Mouse (Mus musculus) left cerebral cortex, adult 6 months (tissue): Measurements from ENCODE around the gene Phkg1. TPM values are rescaled to one million over a fixed set of nuclear protein-coding genes. Genes with fewer than 3 reads are reported as not detected.

Experiments
- long read RNA-seq, 2 experiments: library from polyadenylated mRNA; unstranded; transcript quantifications; one replicate each; pipeline ENCODE4 v2.0.0; 2019 to 2020
- polyA plus RNA-seq: library from polyadenylated mRNA; unstranded; fragments of <200 nt; fragmentation: Nextera tagmentation; gene quantifications from 2 replicates; pipeline ENCODE4 v1.2.3, GENCODE M21; 2021

Phkg1 gene
- polyA plus RNA-seq, result 7.8 and 12.4 TPM in 2 replicates
- long read RNA-seq, experiment 1, transcript Phkg1-201 (10 exons, 2,374 nt), result major isoform, 33 of 51 reads
- long read RNA-seq, experiment 1, partial matches to known transcripts, result 7 of 51 reads
- long read RNA-seq, experiment 1, other reads (novel, unspliced or antisense), result 8 of 51 reads
- long read RNA-seq, experiment 2, transcript Phkg1-201 (10 exons, 2,374 nt), result major isoform, 6 of 12 reads
- long read RNA-seq, experiment 2, partial matches to known transcripts, result 1 of 12 reads
- long read RNA-seq, experiment 2, other reads (novel, unspliced or antisense), result 5 of 12 reads

GRCm38 (mm10) chr5:129898449-129898848, at the start of gene Phkg1:
Phkg1 (minus strand) TSS chr5:129898549.

DNA sequence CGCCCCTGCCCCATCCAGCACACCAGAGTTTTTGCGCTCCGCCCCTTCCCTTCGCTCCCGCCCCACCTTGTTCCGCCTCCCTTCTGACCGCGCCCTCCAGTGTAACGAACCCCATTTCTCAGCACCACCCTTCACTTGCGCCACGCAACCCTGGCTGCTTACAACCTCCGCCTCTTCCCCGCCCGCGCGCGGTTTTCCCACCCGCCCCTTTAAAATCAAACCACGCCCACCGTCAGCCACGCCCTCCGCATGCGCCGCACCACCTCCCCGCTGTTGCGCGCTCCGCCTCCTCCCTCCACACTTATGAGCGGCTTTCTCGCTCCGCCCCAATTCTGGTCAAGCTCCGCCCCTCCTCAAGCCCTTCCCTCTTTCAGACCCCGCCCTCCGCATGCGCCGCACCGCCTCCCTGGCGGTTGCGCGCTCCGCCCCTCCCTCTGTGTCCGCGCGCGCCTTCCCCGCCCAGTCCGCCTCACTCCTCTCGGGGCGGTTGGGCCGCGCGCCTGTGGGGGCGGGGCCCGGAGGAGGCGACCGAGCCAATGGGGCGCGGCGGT, 43.2 kb upstream of the Phkg1 start, which contains the start of gene Vkorc1l1:
TSS of gene Vkorc1l1 (plus strand) at position 476 of the 551 bp plus-strand sequence.

DNA sequence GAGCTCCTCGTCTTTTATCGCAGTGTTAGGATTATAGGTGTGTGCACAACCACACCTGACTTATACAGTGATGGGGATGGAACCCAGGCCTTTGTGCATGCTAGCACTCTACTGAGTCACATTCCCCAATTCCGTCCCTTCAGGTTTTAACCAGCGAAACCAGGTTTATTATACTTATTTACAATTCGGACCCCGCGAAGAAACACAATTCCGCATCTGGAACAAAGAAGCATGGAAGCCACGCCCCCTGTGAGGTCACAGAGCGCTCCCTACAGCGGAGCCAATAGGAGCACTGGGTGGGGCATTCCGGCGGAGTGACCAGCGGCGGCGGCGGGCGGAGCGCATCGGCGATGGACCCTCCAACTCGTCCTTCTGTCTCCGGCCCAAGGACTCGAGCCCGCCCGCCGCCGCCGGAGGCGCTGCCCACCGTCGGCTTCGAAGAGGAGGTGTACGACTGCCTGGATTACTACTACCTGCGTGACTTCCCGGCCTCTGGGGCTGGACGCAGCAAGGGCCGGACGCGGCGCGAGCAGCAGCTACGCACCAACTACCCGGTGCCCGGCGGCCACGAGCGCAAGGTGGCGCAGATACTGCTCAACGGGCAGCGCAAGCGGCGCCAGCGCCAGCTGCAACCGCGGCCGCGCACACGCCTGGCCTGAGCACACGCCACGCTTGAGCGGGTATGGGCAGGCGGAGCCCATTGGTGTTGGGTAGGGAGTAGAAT, 10.1 kb upstream of the Phkg1 start, which contains the start of gene Nupr1l:
TSS of gene Nupr1l (plus strand) at position 299 of the 724 bp plus-strand sequence.

GRCm38 (mm10) chr5:129895198-129896088, 2.9 kb downstream of the Phkg1 start, which contains the start of gene Zbed5:
Zbed5 (plus strand) TSS chr5:129895723.

DNA sequence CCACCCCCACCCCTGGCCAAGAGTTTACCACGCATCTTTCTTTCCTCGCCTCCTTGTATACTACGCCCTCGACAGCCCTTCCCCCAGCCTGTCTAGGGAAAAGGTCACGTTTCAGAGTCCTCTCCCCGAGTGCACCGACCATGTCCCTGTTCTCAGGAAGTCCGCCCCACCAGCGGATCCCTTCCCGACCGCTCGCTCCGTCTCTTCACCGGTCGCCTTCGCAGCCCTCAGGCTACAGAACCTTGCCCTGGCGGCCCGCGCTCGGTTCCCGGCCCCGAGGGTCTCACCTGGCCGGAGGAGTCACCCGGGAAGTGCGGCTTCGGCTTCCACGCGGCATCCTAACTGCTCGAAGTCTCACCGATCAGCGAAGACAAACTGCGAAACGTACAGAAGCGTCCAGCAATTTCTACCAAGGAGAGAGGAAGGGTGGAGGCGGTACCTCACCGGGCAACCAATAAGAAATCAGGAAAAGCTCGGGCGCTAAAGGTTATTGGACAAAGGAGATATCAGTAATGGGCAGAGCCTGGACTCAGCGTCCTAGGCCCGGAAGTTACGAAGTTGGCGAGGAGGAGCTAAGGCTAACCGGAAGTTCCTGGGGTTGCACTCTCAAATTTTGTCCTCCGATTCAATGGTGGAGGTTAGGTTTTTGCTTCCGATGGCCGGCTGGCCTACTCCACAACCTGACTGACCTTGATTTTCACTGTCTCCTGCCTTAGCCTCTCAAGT, 11.3 kb downstream of the Phkg1 start, which contains the start of gene Chchd2:
TSS of gene Chchd2 (minus strand) at position 560 of the 726 bp plus-strand sequence.

GRCm38 (mm10) chr5:129846752-129847557, 51.4 kb downstream of the Phkg1 start, which contains the start of gene Sumf2:
Sumf2 (plus strand) TSS chr5:129846986.

Other genes with a start within 250 kb of the Phkg1 start
- gene Zfp11, start 228.4 kb downstream of the Phkg1 start, polyA plus RNA-seq, result 2.4 and 3.2 TPM in 2 replicates
- gene Sept14, start 190.0 kb downstream of the Phkg1 start, polyA plus RNA-seq, result not detected in 2 replicates
- gene Mrps17, start 183.1 kb downstream of the Phkg1 start, polyA plus RNA-seq, result 204 and 231 TPM in 2 replicates
- 131 and 208 TPM in 2 replicates for gene Nipsnap2, start 173.5 kb downstream of the Phkg1 start, polyA plus RNA-seq
- gene Psph, start 111.1 kb downstream of the Phkg1 start, polyA plus RNA-seq, result 45.5 and 53.7 TPM in 2 replicates
- gene Sumf2, start 51.6 kb downstream of the Phkg1 start, polyA plus RNA-seq, result 16.8 and 18.7 TPM in 2 replicates
- gene Chchd2, start 11.1 kb downstream of the Phkg1 start, polyA plus RNA-seq, result 1,881 and 1,919 TPM in 2 replicates
- 7.2 and 7.8 TPM in 2 replicates for gene Zbed5, start 2.8 kb downstream of the Phkg1 start, polyA plus RNA-seq
- gene Nupr1l, start 10.0 kb upstream of the Phkg1 start, polyA plus RNA-seq, result 3.8 and 5.2 TPM in 2 replicates
- 8.3 and 8.5 TPM in 2 replicates for gene Vkorc1l1, start 43.4 kb upstream of the Phkg1 start, polyA plus RNA-seq
- gene Gusb, start 104.5 kb upstream of the Phkg1 start, polyA plus RNA-seq, result 16.6 and 24.2 TPM in 2 replicates
- 11.8 and 21.4 TPM in 2 replicates for gene Asl, start 130.7 kb upstream of the Phkg1 start, polyA plus RNA-seq
- 39.5 and 49.4 TPM in 2 replicates for gene Crcp, start 130.7 kb upstream of the Phkg1 start, polyA plus RNA-seq
- gene Tpst1, start 174.8 kb upstream of the Phkg1 start, polyA plus RNA-seq, result 26.8 and 37.0 TPM in 2 replicates
- gene Kctd7, start 246.3 kb upstream of the Phkg1 start, polyA plus RNA-seq, result 10.8 and 11.1 TPM in 2 replicates